Mouse (Mus musculus): ENCODE data around the gene Slfn14. TPM values are rescaled to one million over a fixed set of nuclear protein-coding genes. Genes with fewer than 3 reads are reported as not detected.
"Not testable (repeated sequence)": the region's sequence is repeated elsewhere in the genome, so short reads cannot be mapped to it uniquely, and the experiment has no call there.

Gene Slfn14
- 0.25 and 0.42 TPM in 2 replicates for polyA plus RNA-seq (2015; fragmentation: Nextera tagmentation; extraction: Ambion mirVana)

- H3K4me1 ChIP-seq (ENCODE audit: insufficient read depth, low read length), result peaks cover 6% of the 10 kb centered on the region
- H3K27me3 ChIP-seq (ENCODE audit: insufficient read depth, low read length), result no peaks in the 10 kb centered on the region
- WGBS, result 74% methylated on average over 1 of the region's 1 CpGs
- H3K4me3 ChIP-seq (ENCODE audit: low read length), result no peak within 1 kb of the TSS
- no peaks in the 10 kb centered on the region for H3K9me3 ChIP-seq (ENCODE audit: low read length)
- no peak within 1 kb of the TSS for H3K9ac ChIP-seq (replicated peaks; ENCODE audit: low read length)
- no peak within 1 kb of the TSS for H3K27ac ChIP-seq (ENCODE audit: low read length)
- H3K36me3 ChIP-seq (ENCODE audit: insufficient read depth, low read length), result no peaks in the 10 kb centered on the region
- ATAC-seq (ENCODE audit: low FRiP score, low TSS enrichment), result no peak
- H3K4me2 ChIP-seq (replicated peaks; ENCODE audit: low read depth, low read length), result no peak within 1 kb of the TSS
Observed at GRCm38 (mm10) chr11:83286566-83286965, at the start of gene Slfn14. Gene Slfn14, minus strand, starts transcription at chr11:83286726.

- Histone ChIP-seq H3K27ac (ENCODE audit: low read length) (no peak overlapping the region), H3K9me3 (ENCODE audit: low read length) (no peaks in the 10 kb centered on the region), H3K9ac (replicated peaks; ENCODE audit: low read length) (no peak overlapping the region), H3K27me3 (ENCODE audit: insufficient read depth, low read length) (no peaks in the 10 kb centered on the region), H3K4me2 (replicated peaks; ENCODE audit: low read depth, low read length) (no peak overlapping the region), H3K4me1 (ENCODE audit: insufficient read depth, low read length) (no peaks in the 10 kb centered on the region), H3K4me3 (ENCODE audit: low read length) (no peak overlapping the region), H3K36me3 (ENCODE audit: insufficient read depth, low read length) (peaks cover 44% of the 10 kb centered on the region)
- WGBS, result 85% methylated on average over 7 of the region's 7 CpGs
- no peak for ATAC-seq (ENCODE audit: low FRiP score, low TSS enrichment)
Observed at GRCm38 (mm10) chr11:83335826-83336225, 49.3 kb upstream of the Slfn14 start.

DNA sequence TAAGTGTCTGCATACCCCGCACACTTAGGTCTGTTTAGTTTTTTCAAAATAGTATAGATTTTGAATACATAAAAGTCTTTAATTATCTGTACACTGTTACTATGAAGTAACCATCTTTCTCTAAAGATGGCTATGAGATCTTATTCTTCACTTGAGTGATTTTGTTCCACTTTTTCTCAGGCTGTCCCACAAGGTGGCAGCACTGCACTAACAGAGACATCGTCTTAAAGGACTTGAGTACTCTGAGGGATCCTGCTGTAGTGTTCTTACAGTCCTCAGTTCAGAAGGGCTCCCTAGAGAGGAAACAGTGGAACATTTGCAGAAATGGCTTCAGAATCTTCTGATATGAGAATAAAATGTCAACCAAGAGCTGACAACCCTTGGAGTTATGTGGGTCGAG lies 40.9 kb upstream of the Slfn14 start:
- 57% methylated on average over 3 of the region's 3 CpGs for WGBS
- Histone ChIP-seq H3K9me3 (ENCODE audit: low read length) (no peaks in the 10 kb centered on the region), H3K27ac (ENCODE audit: low read length) (no peak overlapping the region), H3K27me3 (ENCODE audit: insufficient read depth, low read length) (no peaks in the 10 kb centered on the region), H3K9ac (replicated peaks; ENCODE audit: low read length) (no peak overlapping the region), H3K4me1 (ENCODE audit: insufficient read depth, low read length) (no peaks in the 10 kb centered on the region), H3K36me3 (ENCODE audit: insufficient read depth, low read length) (peaks cover 32% of the 10 kb centered on the region), H3K4me2 (replicated peaks; ENCODE audit: low read depth, low read length) (no peak overlapping the region), H3K4me3 (ENCODE audit: low read length) (no peak overlapping the region)
- ATAC-seq (ENCODE audit: low FRiP score, low TSS enrichment), result no peak

DNA sequence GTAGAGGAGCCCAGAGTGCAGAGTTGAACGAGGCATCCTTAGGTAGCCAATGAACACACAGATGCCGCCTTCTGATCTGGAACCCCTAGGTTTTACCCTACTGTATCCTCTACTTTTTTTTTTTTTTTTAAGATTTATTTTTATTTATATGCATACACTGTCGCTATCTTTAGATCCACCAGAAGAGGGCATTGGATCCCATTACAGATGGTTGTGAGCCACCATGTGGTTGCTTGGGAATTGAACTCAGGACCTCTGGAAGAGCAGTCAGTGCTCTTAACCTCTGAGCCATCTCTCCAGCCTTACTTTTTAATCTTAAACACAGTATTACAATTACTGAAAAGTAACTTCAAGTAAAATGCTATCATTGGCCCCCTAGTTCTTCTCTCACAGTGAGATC lies 40.2 kb upstream of the Slfn14 start:
- not testable (repeated sequence) for H3K4me3 ChIP-seq (ENCODE audit: low read length); H3K9me3 ChIP-seq (ENCODE audit: low read length); H3K27me3 ChIP-seq (ENCODE audit: insufficient read depth, low read length); H3K4me2 ChIP-seq (replicated peaks; ENCODE audit: low read depth, low read length); H3K27ac ChIP-seq (ENCODE audit: low read length); H3K9ac ChIP-seq (replicated peaks; ENCODE audit: low read length); ATAC-seq (ENCODE audit: low FRiP score, low TSS enrichment); H3K4me1 ChIP-seq (ENCODE audit: insufficient read depth, low read length)
- H3K36me3 ChIP-seq (ENCODE audit: insufficient read depth, low read length), result peaks cover 40% of the 10 kb centered on the region
- 87% methylated on average over 3 of the region's 3 CpGs for WGBS

DNA sequence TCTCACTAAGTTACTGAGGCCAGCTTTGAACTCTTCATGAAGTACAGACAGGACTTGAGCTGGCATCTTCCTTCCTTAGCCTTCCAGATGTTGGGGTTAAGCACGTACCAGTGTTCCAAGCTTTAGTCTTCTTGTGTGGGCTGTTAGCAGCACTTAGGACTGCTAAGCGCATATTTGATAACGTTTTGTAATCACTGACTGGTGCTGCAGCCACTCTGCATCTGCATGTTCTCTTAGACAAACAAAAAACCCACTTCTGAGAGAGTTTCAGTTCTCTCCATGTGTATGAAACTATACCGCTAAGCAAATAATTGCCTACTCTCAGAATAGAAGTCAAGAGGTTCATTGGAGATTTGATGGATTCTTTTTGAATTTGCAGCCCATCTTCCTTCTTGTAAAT lies 32.5 kb upstream of the Slfn14 start:
- Histone ChIP-seq H3K4me1 (ENCODE audit: insufficient read depth, low read length) (no peaks in the 10 kb centered on the region), H3K36me3 (ENCODE audit: insufficient read depth, low read length) (peaks cover 32% of the 10 kb centered on the region), H3K9me3 (ENCODE audit: low read length) (no peaks in the 10 kb centered on the region), H3K4me2 (replicated peaks; ENCODE audit: low read depth, low read length) (no peak overlapping the region), H3K4me3 (ENCODE audit: low read length) (no peak overlapping the region), H3K27me3 (ENCODE audit: insufficient read depth, low read length) (no peaks in the 10 kb centered on the region), H3K27ac (ENCODE audit: low read length) (no peak overlapping the region), H3K9ac (replicated peaks; ENCODE audit: low read length) (no peak overlapping the region)
- whole genome bisulfite sequencing, result 66% methylated on average over 4 of the region's 4 CpGs
- no peak for ATAC-seq (ENCODE audit: low FRiP score, low TSS enrichment)

DNA sequence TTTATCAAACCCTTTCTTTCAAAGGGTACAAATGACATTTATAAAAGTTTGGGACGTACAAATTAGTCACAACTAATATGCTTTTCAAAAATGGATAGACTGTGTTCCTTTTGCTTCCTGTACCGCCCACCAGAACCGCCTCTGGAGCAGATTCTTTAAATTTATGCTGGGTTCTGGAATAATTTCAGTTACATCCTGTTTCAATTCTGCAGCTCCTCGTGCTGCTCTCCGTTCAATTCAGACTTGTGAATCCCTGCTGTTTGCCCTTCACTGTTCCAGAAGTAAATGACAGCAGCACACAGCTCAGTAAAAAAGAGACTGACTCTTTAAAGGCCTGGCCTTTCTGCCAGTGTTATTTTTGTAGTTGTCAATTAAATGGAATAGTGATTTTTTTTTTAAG lies 25.9 kb upstream of the Slfn14 start:
- no peaks in the 10 kb centered on the region for H3K9me3 ChIP-seq (ENCODE audit: low read length)
- H3K27me3 ChIP-seq (ENCODE audit: insufficient read depth, low read length), result no peaks in the 10 kb centered on the region
- no peaks in the 10 kb centered on the region for H3K4me1 ChIP-seq (ENCODE audit: insufficient read depth, low read length)
- H3K4me3 ChIP-seq (ENCODE audit: low read length), result no peak overlapping the region
- H3K9ac ChIP-seq (replicated peaks; ENCODE audit: low read length), result no peak overlapping the region
- no peak overlapping the region for H3K27ac ChIP-seq (ENCODE audit: low read length)
- ATAC-seq (ENCODE audit: low FRiP score, low TSS enrichment), result no peak
- H3K36me3 ChIP-seq (ENCODE audit: insufficient read depth, low read length), result peaks cover 20% of the 10 kb centered on the region; the same call in 1 of the 2 replicates
- WGBS, result 78% methylated on average over 5 of the region's 5 CpGs
- H3K4me2 ChIP-seq (replicated peaks; ENCODE audit: low read depth, low read length), result no peak overlapping the region

- ATAC-seq (ENCODE audit: low FRiP score, low TSS enrichment), result no peak
- H3K27me3 ChIP-seq (ENCODE audit: insufficient read depth, low read length), result no peaks in the 10 kb centered on the region
- no peaks in the 10 kb centered on the region for H3K9me3 ChIP-seq (ENCODE audit: low read length)
- H3K4me3 ChIP-seq (ENCODE audit: low read length), result no peak overlapping the region
- peaks cover 25% of the 10 kb centered on the region for H3K4me1 ChIP-seq (ENCODE audit: insufficient read depth, low read length)
- no peak overlapping the region for H3K27ac ChIP-seq (ENCODE audit: low read length)
- H3K9ac ChIP-seq (replicated peaks; ENCODE audit: low read length), result no peak overlapping the region
- no peak overlapping the region for H3K4me2 ChIP-seq (replicated peaks; ENCODE audit: low read depth, low read length)
- peaks cover 8% of the 10 kb centered on the region; the same call in 1 of the 2 replicates for H3K36me3 ChIP-seq (ENCODE audit: insufficient read depth, low read length)
- whole genome bisulfite sequencing, result 58% methylated on average over 4 of the region's 4 CpGs
Observed at GRCm38 (mm10) chr11:83306700-83307253, 20.3 kb upstream of the Slfn14 start.

DNA sequence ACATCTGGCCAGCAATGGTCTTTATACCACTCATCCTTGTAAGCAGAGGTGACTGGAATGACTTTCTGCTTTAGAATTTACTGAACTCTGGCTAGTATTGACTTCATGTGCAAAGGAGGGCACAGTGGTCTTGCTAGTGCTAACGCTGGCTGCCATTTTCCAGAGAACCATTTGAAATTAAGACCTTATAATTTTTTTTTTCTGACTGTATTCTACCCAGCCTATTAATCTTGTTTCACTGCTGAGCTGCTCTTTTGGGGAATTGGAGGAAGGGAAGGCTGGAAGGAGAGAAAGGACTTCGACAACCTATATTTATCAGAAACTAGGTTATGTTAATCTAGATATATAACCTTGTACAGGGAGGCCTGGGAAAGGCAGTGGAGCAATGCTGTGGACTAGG lies 18.0 kb upstream of the Slfn14 start:
- WGBS, result 81% methylated on average over 2 of the region's 2 CpGs
- no peak overlapping the region for H3K27ac ChIP-seq (ENCODE audit: low read length)
- no peak for ATAC-seq (ENCODE audit: low FRiP score, low TSS enrichment)
- peaks cover 26% of the 10 kb centered on the region for H3K4me1 ChIP-seq (ENCODE audit: insufficient read depth, low read length)
- peak overlapping the region; percentile 27; the same call in 1 of the 2 replicates for H3K4me3 ChIP-seq (ENCODE audit: low read length)
- H3K9ac ChIP-seq (replicated peaks; ENCODE audit: low read length), result 0 out of 2 replicates have a peak overlapping the region, but pooled peaks have one; percentile 41
- H3K27me3 ChIP-seq (ENCODE audit: insufficient read depth, low read length), result no peaks in the 10 kb centered on the region
- H3K36me3 ChIP-seq (ENCODE audit: insufficient read depth, low read length), result no peaks in the 10 kb centered on the region
- peak overlapping the region; percentile 78 for H3K4me2 ChIP-seq (replicated peaks; ENCODE audit: low read depth, low read length)
- no peaks in the 10 kb centered on the region for H3K9me3 ChIP-seq (ENCODE audit: low read length)

DNA sequence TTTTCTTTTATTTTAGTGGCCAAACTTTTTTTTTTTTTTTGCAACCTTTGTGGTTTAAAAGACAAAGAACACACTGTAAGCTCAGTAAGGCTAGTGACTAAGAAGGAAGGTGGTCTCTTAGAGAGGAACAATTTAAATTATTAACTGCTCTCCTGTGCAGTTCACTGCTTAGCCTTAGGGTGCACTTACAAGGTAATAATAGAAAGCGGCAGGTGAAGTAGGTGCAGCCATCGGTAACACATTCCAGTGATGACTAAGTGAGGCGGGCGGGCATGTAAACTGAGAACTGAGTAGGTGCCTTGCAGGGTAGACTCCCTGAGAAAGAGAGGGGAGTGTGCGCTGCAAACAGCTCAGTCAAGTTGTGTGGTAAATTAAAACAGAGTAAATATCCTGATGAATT lies 17.2 kb upstream of the Slfn14 start:
- no peak overlapping the region for H3K27ac ChIP-seq (ENCODE audit: low read length)
- no peaks in the 10 kb centered on the region for H3K36me3 ChIP-seq (ENCODE audit: insufficient read depth, low read length)
- H3K4me3 ChIP-seq (ENCODE audit: low read length), result peak overlapping the region; percentile 84
- H3K9me3 ChIP-seq (ENCODE audit: low read length), result no peaks in the 10 kb centered on the region
- H3K4me2 ChIP-seq (replicated peaks; ENCODE audit: low read depth, low read length), result peak overlapping the region; percentile 78
- peak; percentile 33; the same call in 1 of the 2 replicates for ATAC-seq (ENCODE audit: low FRiP score, low TSS enrichment)
- H3K9ac ChIP-seq (replicated peaks; ENCODE audit: low read length), result no peak overlapping the region
- H3K27me3 ChIP-seq (ENCODE audit: insufficient read depth, low read length), result no peaks in the 10 kb centered on the region
- peaks cover 26% of the 10 kb centered on the region for H3K4me1 ChIP-seq (ENCODE audit: insufficient read depth, low read length)
- 16% methylated on average over 5 of the region's 5 CpGs for WGBS

DNA sequence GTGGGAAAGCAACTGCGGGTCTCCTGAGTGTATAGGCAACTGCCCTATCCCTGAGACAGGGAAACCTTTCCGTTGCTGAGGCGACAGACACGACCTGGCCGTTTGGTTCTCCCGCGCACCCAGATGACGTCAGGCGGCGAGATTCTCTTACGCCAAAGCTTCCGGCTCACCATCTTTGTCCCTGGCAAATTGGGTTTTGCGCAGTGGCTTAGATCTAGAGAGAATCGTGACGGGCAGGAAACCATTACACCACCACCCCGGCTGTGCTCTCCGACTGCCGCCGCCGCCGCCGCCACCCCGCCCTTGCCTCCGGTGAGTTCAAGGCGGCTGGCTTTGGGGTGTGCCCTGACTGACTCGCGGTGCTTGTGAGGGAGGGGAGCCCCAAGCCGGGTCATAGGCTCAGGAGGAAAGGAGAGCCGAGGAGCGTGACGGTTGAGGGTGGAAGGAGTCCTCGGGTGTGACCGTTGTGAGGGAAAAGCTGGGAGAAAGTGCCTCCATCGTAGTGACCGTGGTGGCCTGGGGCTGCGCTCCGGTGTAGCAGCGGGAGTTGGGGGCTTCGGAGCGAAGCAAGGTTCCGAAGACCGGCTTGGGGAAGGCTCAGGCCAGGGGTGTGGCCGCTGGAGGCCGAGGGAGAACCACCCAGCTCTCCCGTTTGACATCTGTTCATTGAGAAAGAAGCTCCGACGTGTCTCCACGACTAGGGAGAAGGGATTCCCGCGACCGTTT lies 16.2 kb upstream of the Slfn14 start, which contains the start of gene Pex12:
Gene Pex12, minus strand, starts transcription at position 61 of the 726 bp plus-strand sequence.
- H3K27ac ChIP-seq (ENCODE audit: low read length), result peak within 1 kb of the TSS; percentile 97
- under 1% methylated on average over 51 of the region's 51 CpGs for WGBS
- peak within 1 kb of the TSS; percentile 78 for H3K4me2 ChIP-seq (replicated peaks; ENCODE audit: low read depth, low read length)
- peak within 1 kb of the TSS; percentile 87 for H3K9ac ChIP-seq (replicated peaks; ENCODE audit: low read length)
- peak; percentile 72 for ATAC-seq (ENCODE audit: low FRiP score, low TSS enrichment)
- no peaks in the 10 kb centered on the region for H3K36me3 ChIP-seq (ENCODE audit: insufficient read depth, low read length)
- no peaks in the 10 kb centered on the region for H3K9me3 ChIP-seq (ENCODE audit: low read length)
- peaks cover 30% of the 10 kb centered on the region for H3K4me1 ChIP-seq (ENCODE audit: insufficient read depth, low read length)
- no peaks in the 10 kb centered on the region for H3K27me3 ChIP-seq (ENCODE audit: insufficient read depth, low read length)
- H3K4me3 ChIP-seq (ENCODE audit: low read length), result peak within 1 kb of the TSS; percentile 84

Measured in kidney, embryonic 16.5 days (tissue).